Mouse (Mus musculus): ENCODE results near the gene Scn10a. TPM values are rescaled to one million over a fixed set of nuclear protein-coding genes. Genes with fewer than 3 reads are reported as not detected.

The Scn10a gene
- polyA plus RNA-seq (2021): 0.08 TPM

- in situ Hi-C loops (cut with MboI; ENCODE audit: low pct_unique_long_range_greater_than_20kb): no loop called here
These were observed at the start of gene Scn10a for GRCm38 (mm10) chr9:119719222-119719621. Gene Scn10a, minus strand, starts transcription at chr9:119719322.

GRCm38 (mm10) chr9:119768585-119768984 lies 49.5 kb upstream of the Scn10a start:
- in situ Hi-C loops (cut with MboI; ENCODE audit: low pct_unique_long_range_greater_than_20kb): no loop called here
- POLR2A ChIA-PET: no interaction called here
- TF ChIP-seq CTCF (IDR thresholded peaks at IDR 0.05): peak; percentile 73
- peaks cover 13% of the 10 kb centered on the region for H3K27me3 ChIP-seq
- DNase-seq (ENCODE audit: low read depth, low spot score): no peak
- ATAC-seq: no peak
- CTCF ChIA-PET: interaction anchor here (2.9 kb wide), 1 partner anchor 65 kb away, joined by 6 read pairs; no protein-coding TSS in a partner anchor

More at GRCm38 (mm10) chr9:119719222-119719621, at the start of gene Scn10a:
- H3K27me3 ChIP-seq: peaks cover 21% of the 10 kb centered on the region
- no peak for TF ChIP-seq CTCF (IDR thresholded peaks at IDR 0.05)
- ChIA-PET POLR2A (no interaction called here), CTCF (no interaction called here)
- ATAC-seq (no peak), DNase-seq (ENCODE audit: low read depth, low spot score) (no peak)

GRCm38 (mm10) chr9:119760226-119760625 lies 41.1 kb upstream of the Scn10a start:
- no peak for ATAC-seq
- peaks cover 4% of the 10 kb centered on the region for H3K27me3 ChIP-seq
- POLR2A ChIA-PET: no interaction called here
- CTCF ChIA-PET: interaction anchor here (1.0 kb wide), 1 partner anchor 113 kb away, joined by 3 read pairs; no protein-coding TSS in a partner anchor
- in situ Hi-C loops (cut with MboI; ENCODE audit: low pct_unique_long_range_greater_than_20kb): no loop called here
- no peak for DNase-seq (ENCODE audit: low read depth, low spot score)
- TF ChIP-seq CTCF (IDR thresholded peaks at IDR 0.05): peak; percentile 33

GRCm38 (mm10) chr9:119759457-119759856 lies 40.3 kb upstream of the Scn10a start:
- peak; percentile 48 for TF ChIP-seq CTCF (IDR thresholded peaks at IDR 0.05)
- ChIA-PET CTCF (interaction anchor here (1.0 kb wide), 1 partner anchor 112 kb away, joined by 3 read pairs; no protein-coding TSS in a partner anchor), POLR2A (no interaction called here)
- ATAC-seq (no peak), DNase-seq (ENCODE audit: low read depth, low spot score) (no peak)
- H3K27me3 ChIP-seq: peaks cover 4% of the 10 kb centered on the region
- in situ Hi-C loops (cut with MboI; ENCODE audit: low pct_unique_long_range_greater_than_20kb): no loop called here

GRCm38 (mm10) chr9:119751507-119751906 lies 32.4 kb upstream of the Scn10a start:
- ATAC-seq (no peak), DNase-seq (ENCODE audit: low read depth, low spot score) (peak; percentile 17)
- peaks cover 6% of the 10 kb centered on the region for H3K27me3 ChIP-seq
- POLR2A ChIA-PET: interaction anchor here (1.1 kb wide), 1 partner anchor 10 kb away, joined by 3 read pairs; no protein-coding TSS in a partner anchor
- in situ Hi-C loops (cut with MboI; ENCODE audit: low pct_unique_long_range_greater_than_20kb): loop anchor here (5.0 kb wide), 2 partner anchors 94 to 289 kb away; no protein-coding TSS in a partner anchor
- CTCF ChIA-PET: no interaction called here
- TF ChIP-seq CTCF (IDR thresholded peaks at IDR 0.05): peak; percentile 78

GRCm38 (mm10) chr9:119749112-119749511 lies 30.0 kb upstream of the Scn10a start:
- H3K27me3 ChIP-seq: peaks cover 6% of the 10 kb centered on the region
- POLR2A ChIA-PET: no interaction called here
- CTCF ChIA-PET: no interaction called here
- no peak for DNase-seq (ENCODE audit: low read depth, low spot score)
- in situ Hi-C loops (cut with MboI; ENCODE audit: low pct_unique_long_range_greater_than_20kb): no loop called here
- no peak for TF ChIP-seq CTCF (IDR thresholded peaks at IDR 0.05)
- no peak for ATAC-seq

- no peak for ATAC-seq
- H3K27me3 ChIP-seq: no peaks in the 10 kb centered on the region
- in situ Hi-C loops (cut with MboI; ENCODE audit: low pct_unique_long_range_greater_than_20kb): no loop called here
- POLR2A ChIA-PET: no interaction called here
- no peak for DNase-seq (ENCODE audit: low read depth, low spot score)
- CTCF ChIA-PET: no interaction called here
- TF ChIP-seq CTCF (IDR thresholded peaks at IDR 0.05): no peak
These were observed 24.8 kb upstream of the Scn10a start for GRCm38 (mm10) chr9:119743900-119744299.

- POLR2A ChIA-PET: no interaction called here
- TF ChIP-seq CTCF (IDR thresholded peaks at IDR 0.05): no peak
- CTCF ChIA-PET: no interaction called here
- in situ Hi-C loops (cut with MboI; ENCODE audit: low pct_unique_long_range_greater_than_20kb): no loop called here
- ATAC-seq (no peak), DNase-seq (ENCODE audit: low read depth, low spot score) (peak; percentile 34)
- no peaks in the 10 kb centered on the region for H3K27me3 ChIP-seq
These were observed 24.2 kb upstream of the Scn10a start for GRCm38 (mm10) chr9:119743312-119743711.

- peak; percentile 13 for DNase-seq (ENCODE audit: low read depth, low spot score)
- no peaks in the 10 kb centered on the region for H3K27me3 ChIP-seq
- CTCF ChIA-PET: interaction anchor here (0.9 to 1.3 kb wide), 2 partner anchors 33 to 94 kb away, joined by 3 to 4 read pairs; no protein-coding TSS in a partner anchor
- ATAC-seq: no peak
- in situ Hi-C loops (cut with MboI; ENCODE audit: low pct_unique_long_range_greater_than_20kb): no loop called here
- POLR2A ChIA-PET: interaction anchor here (0.5 kb wide), 1 partner anchor 10 kb away, joined by 3 read pairs; no protein-coding TSS in a partner anchor
- no peak for TF ChIP-seq CTCF (IDR thresholded peaks at IDR 0.05)
These were observed 22.1 kb upstream of the Scn10a start for GRCm38 (mm10) chr9:119741101-119741786.

GRCm38 (mm10) chr9:119728412-119729097 lies 9.4 kb upstream of the Scn10a start:
- ATAC-seq: no peak
- no peak for DNase-seq (ENCODE audit: low read depth, low spot score)
- no peak for TF ChIP-seq CTCF (IDR thresholded peaks at IDR 0.05)
- POLR2A ChIA-PET: no interaction called here
- CTCF ChIA-PET: no interaction called here
- in situ Hi-C loops (cut with MboI; ENCODE audit: low pct_unique_long_range_greater_than_20kb): no loop called here
- peaks cover 9% of the 10 kb centered on the region for H3K27me3 ChIP-seq

GRCm38 (mm10) chr9:119726990-119727389 lies 7.9 kb upstream of the Scn10a start:
- CTCF ChIA-PET: interaction anchor here (1.6 kb wide), 1 partner anchor 13 kb away, joined by 4 read pairs; no protein-coding TSS in a partner anchor

More at GRCm38 (mm10) chr9:119726990-119727389, 7.9 kb upstream of the Scn10a start:
- no peak for DNase-seq (ENCODE audit: low read depth, low spot score)
- H3K27me3 ChIP-seq: peaks cover 14% of the 10 kb centered on the region
- POLR2A ChIA-PET: no interaction called here
- ATAC-seq: no peak
- in situ Hi-C loops (cut with MboI; ENCODE audit: low pct_unique_long_range_greater_than_20kb): no loop called here
- TF ChIP-seq CTCF (IDR thresholded peaks at IDR 0.05): no peak

Data from Patski (cell line).